Mouse (Mus musculus): ENCODE results near the gene Ccdc6. TPM values are rescaled to one million over a fixed set of nuclear protein-coding genes. Genes with fewer than 3 reads are reported as not detected.

The Ccdc6 gene
- polyA plus RNA-seq, 2 experiments from 2014 or later: 26.0 to 27.6 TPM

GRCm38 (mm10) chr10:70095031-70095470 is 1.9 kb upstream of the Ccdc6 start:
- ATAC-seq: peak; percentile 29

GRCm38 (mm10) chr10:70095506-70096270 is 1.2 kb upstream of the Ccdc6 start:
- peak; percentile 31 for ATAC-seq

- ATAC-seq: no peak
Measured at GRCm38 (mm10) chr10:70097291-70097901, 475 bp downstream of the Ccdc6 start.

GRCm38 (mm10) chr10:70097911-70098569 is 1.1 kb downstream of the Ccdc6 start:
- ATAC-seq: no peak

GRCm38 (mm10) chr10:70098626-70099025 is 1.7 kb downstream of the Ccdc6 start:
- no peak for ATAC-seq

- ATAC-seq: no peak
Measured at GRCm38 (mm10) chr10:70099052-70099451, 2.1 kb downstream of the Ccdc6 start.

- ATAC-seq: no peak
Measured at GRCm38 (mm10) chr10:70102086-70102485, 5.2 kb downstream of the Ccdc6 start.

GRCm38 (mm10) chr10:70108016-70108415 is 11.1 kb downstream of the Ccdc6 start:
- no peak for ATAC-seq

GRCm38 (mm10) chr10:70109974-70110373 is 13.1 kb downstream of the Ccdc6 start:
- ATAC-seq: no peak

- no peak for ATAC-seq
Measured at GRCm38 (mm10) chr10:70110815-70111214, 13.9 kb downstream of the Ccdc6 start.

GRCm38 (mm10) chr10:70111643-70112042 is 14.7 kb downstream of the Ccdc6 start:
- ATAC-seq: no peak

- no peak for ATAC-seq
Measured at GRCm38 (mm10) chr10:70114048-70114635, 17.2 kb downstream of the Ccdc6 start.

GRCm38 (mm10) chr10:70116454-70116853 is 19.5 kb downstream of the Ccdc6 start:
- peak; percentile 78 for ATAC-seq

- no peak for ATAC-seq
Measured at GRCm38 (mm10) chr10:70119451-70119850, 22.5 kb downstream of the Ccdc6 start.

- ATAC-seq: no peak
Measured at GRCm38 (mm10) chr10:70119851-70120370, 23.0 kb downstream of the Ccdc6 start.

- ATAC-seq: no peak
Measured at GRCm38 (mm10) chr10:70120671-70121405, 23.9 kb downstream of the Ccdc6 start.

GRCm38 (mm10) chr10:70121406-70121695 is 24.4 kb downstream of the Ccdc6 start:
- no peak for ATAC-seq

- no peak for ATAC-seq
Measured at GRCm38 (mm10) chr10:70123454-70123853, 26.5 kb downstream of the Ccdc6 start.

GRCm38 (mm10) chr10:70125491-70125890 is 28.6 kb downstream of the Ccdc6 start:
- no peak for ATAC-seq

- ATAC-seq: no peak
Measured at GRCm38 (mm10) chr10:70127273-70127672, 30.4 kb downstream of the Ccdc6 start.

- ATAC-seq: no peak
Measured at GRCm38 (mm10) chr10:70128408-70128807, 31.5 kb downstream of the Ccdc6 start.

GRCm38 (mm10) chr10:70132087-70132560 is 35.2 kb downstream of the Ccdc6 start:
- ATAC-seq: no peak

Data from activated CD4-positive, CD25-positive, alpha-beta regulatory T cell, adult 4 months (primary cell).